Mouse (Mus musculus) forelimb bud, embryonic 11.5 days (tissue): ENCODE data around the gene Bloc1s5.

Experiments
- DNase-seq: peaks from one replicate; pipeline ENCODE4 v3.0.0-alpha.2; 2012; ENCODE audit warnings: low read depth, low spot score

Gene Bloc1s5

GRCm38 (mm10) chr13:38565245-38565644, 69.7 kb downstream of the Bloc1s5 start:
- DNase-seq, result no peak

GRCm38 (mm10) chr13:38554611-38555010, 80.3 kb downstream of the Bloc1s5 start:
- no peak for DNase-seq

GRCm38 (mm10) chr13:38554210-38554609, 80.7 kb downstream of the Bloc1s5 start:
- no peak for DNase-seq

GRCm38 (mm10) chr13:38548681-38549080, 86.2 kb downstream of the Bloc1s5 start:
- DNase-seq, result no peak

- no peak for DNase-seq
Measured at GRCm38 (mm10) chr13:38547717-38548116, 87.2 kb downstream of the Bloc1s5 start.

- no peak for DNase-seq
Measured at GRCm38 (mm10) chr13:38546754-38547153, 88.2 kb downstream of the Bloc1s5 start.

GRCm38 (mm10) chr13:38545460-38545859, 89.4 kb downstream of the Bloc1s5 start:
- no peak for DNase-seq

GRCm38 (mm10) chr13:38544769-38545445, 90.0 kb downstream of the Bloc1s5 start:
- DNase-seq, result no peak

GRCm38 (mm10) chr13:38543455-38544125, 91.3 kb downstream of the Bloc1s5 start:
- DNase-seq, result no peak
